Mouse (Mus musculus) liver, adult 2 months (tissue): ENCODE results near the gene Col23a1. TPM values are rescaled to one million over a fixed set of nuclear protein-coding genes. Genes with fewer than 3 reads are reported as not detected.

Source experiments
- DNase-seq: peaks from one replicate; pipeline ENCODE4 v3.0.0-alpha.2; 2011; ENCODE audit warnings: low read depth, low spot score; ENCODE audit errors: extremely low read depth
- H3K27ac ChIP-seq: fragments of 200-500 bp; replicated peaks from 2 replicates; pipeline ENCODE4 v1.5.1; 2012; ENCODE audit warnings: low read depth, mild to moderate bottlenecking, control low read depth, inconsistent platforms, low read length; ENCODE audit not compliant: insufficient read depth
- H3K27me3 ChIP-seq: fragments of 200-500 bp; 2 replicates; pipeline ENCODE4 v1.6.1; 2012; ENCODE audit warnings: mild to moderate bottlenecking, moderate library complexity, low read length, inconsistent platforms; ENCODE audit not compliant: control insufficient read depth, insufficient read depth
- H3K36me3 ChIP-seq: fragments of 200-500 bp; 2 replicates; pipeline ENCODE4 v1.6.1; 2012; ENCODE audit warnings: low read length, inconsistent platforms; ENCODE audit not compliant: control insufficient read depth, insufficient read depth
- H3K4me1 ChIP-seq: fragments of 200-500 bp; 2 replicates; pipeline ENCODE4 v1.6.1; 2011; ENCODE audit warnings: low read length; ENCODE audit not compliant: control insufficient read depth, insufficient read depth
- H3K4me3 ChIP-seq: fragments of 200-500 bp; 2 replicates; pipeline ENCODE4 v1.5.1; 2011; ENCODE audit warnings: low read depth, mild to moderate bottlenecking, control low read depth, low read length, moderate library complexity; ENCODE audit not compliant: insufficient read depth
- H3K79me2 ChIP-seq: fragments of 200-500 bp; 2 replicates; pipeline ENCODE4 v1.6.1; 2012; ENCODE audit warnings: inconsistent platforms, mild to moderate bottlenecking, low read length, moderate library complexity; ENCODE audit not compliant: control insufficient read depth, insufficient read depth
- H3K9ac ChIP-seq: fragments of 200-500 bp; 2 replicates; pipeline ENCODE4 v1.6.1; 2012; ENCODE audit warnings: low read depth, mild to moderate bottlenecking, control low read depth, inconsistent platforms, low read length
- CTCF ChIP-seq: fragments of 200-500 bp; IDR thresholded peaks from 2 replicates; pipeline ENCODE4 v1.5.1; 2011; ENCODE audit warnings: low read depth, low read length, control low read depth
- POLR2A ChIP-seq: fragments of 200-500 bp; IDR thresholded peaks from 2 replicates; pipeline ENCODE4 v1.6.1; 2011; ENCODE audit warnings: low read length, control low read depth; ENCODE audit not compliant: insufficient read depth; ENCODE audit errors: extremely low read depth
- WGBS: fragments of 180-500 bp; shearing (Covaris S2); methylation state at CpG from one replicate; pipeline ENCODE4 v1.1.7; 2018; 5-methylcytosine and 5-hydroxymethylcytosine counted together
- polyA plus RNA-seq: library from polyadenylated mRNA; depleted of rRNA; stranded (reverse); fragments of >200 nt; gene quantifications from 2 replicates; pipeline ENCODE4 v1.2.3, GENCODE M21; 2012
- total RNA-seq: library from RNA; depleted of rRNA; stranded (reverse); fragments of >200 nt; gene quantifications from 2 replicates; pipeline ENCODE4 v1.2.3, GENCODE M21; 2014

Col23a1 gene
- total and polyA plus RNA-seq, 2 experiments, result 0.05 to 0.09 TPM

- H3K4me1 ChIP-seq, result no peaks in the 10 kb centered on the region; the same call in none of the 2 replicates
- H3K9ac ChIP-seq, result no peak overlapping the region
- H3K27me3 ChIP-seq, result no peaks in the 10 kb centered on the region
- WGBS, result 87% methylated on average over 7 of the region's 7 CpGs
- no peak overlapping the region for H3K4me3 ChIP-seq
- H3K79me2 ChIP-seq, result no peaks in the 10 kb centered on the region
- DNase-seq, result no peak
- H3K36me3 ChIP-seq, result peaks cover 47% of the 10 kb centered on the region
- TF ChIP-seq POLR2A, result no peak
- TF ChIP-seq CTCF, result no peak
- no peak overlapping the region for H3K27ac ChIP-seq
Measured at GRCm38 (mm10) chr11:51591915-51592314, 302.2 kb downstream of the Col23a1 start.

GRCm38 (mm10) chr11:51593368-51593767, 303.6 kb downstream of the Col23a1 start:
- H3K27me3 ChIP-seq, result no peaks in the 10 kb centered on the region
- no peak overlapping the region for H3K4me3 ChIP-seq
- H3K36me3 ChIP-seq, result peaks cover 58% of the 10 kb centered on the region
- H3K9ac ChIP-seq, result no peak overlapping the region
- H3K4me1 ChIP-seq, result no peaks in the 10 kb centered on the region; the same call in none of the 2 replicates
- H3K79me2 ChIP-seq, result no peaks in the 10 kb centered on the region
- WGBS, result 90% methylated on average over 4 of the region's 4 CpGs
- H3K27ac ChIP-seq, result no peak overlapping the region
- DNase-seq, result no peak
- TF ChIP-seq CTCF, result no peak
- no peak for TF ChIP-seq POLR2A

GRCm38 (mm10) chr11:51593849-51594248, 304.1 kb downstream of the Col23a1 start:
- H3K27ac ChIP-seq, result no peak overlapping the region
- no peak for DNase-seq
- TF ChIP-seq CTCF (no peak), POLR2A (no peak)
- no peak overlapping the region for H3K9ac ChIP-seq
- 83% methylated on average over 6 of the region's 6 CpGs for WGBS
- H3K79me2 ChIP-seq, result no peaks in the 10 kb centered on the region
- H3K4me1 ChIP-seq, result no peaks in the 10 kb centered on the region; the same call in none of the 2 replicates
- H3K36me3 ChIP-seq, result peaks cover 63% of the 10 kb centered on the region
- no peak overlapping the region for H3K4me3 ChIP-seq
- no peaks in the 10 kb centered on the region for H3K27me3 ChIP-seq

DNA sequence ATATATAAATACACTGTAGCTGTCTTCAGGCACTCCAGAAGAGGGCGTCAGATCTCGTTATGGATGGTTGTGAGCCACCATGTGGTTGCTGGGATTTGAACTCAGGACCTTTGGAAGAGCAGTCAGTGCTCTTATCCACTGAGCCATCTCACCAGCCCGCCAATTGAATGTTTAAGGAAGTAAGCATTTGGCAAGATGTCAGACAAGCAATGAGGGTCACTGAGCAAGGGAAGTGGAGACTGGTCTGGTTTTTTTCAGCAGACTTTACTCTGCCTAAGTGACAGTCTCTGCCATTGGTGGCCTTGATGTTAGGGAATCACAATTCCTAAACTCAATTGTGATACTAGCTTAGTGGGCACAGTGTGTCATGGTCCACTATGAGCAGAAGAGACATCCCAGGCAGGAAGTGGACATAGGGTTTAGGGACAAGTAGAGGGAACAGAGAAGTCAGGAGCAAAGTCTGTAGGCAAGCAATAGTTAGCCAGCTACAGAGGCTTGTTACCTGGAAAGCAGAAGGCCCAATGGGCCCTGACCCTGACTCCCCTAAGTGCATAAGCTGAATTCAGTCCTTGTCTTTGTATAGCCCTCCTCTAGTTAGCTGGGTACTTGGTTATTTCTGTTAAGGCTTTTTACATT, 305.1 kb downstream of the Col23a1 start:
- no peak for TF ChIP-seq POLR2A
- TF ChIP-seq CTCF, result no peak
- Histone ChIP-seq H3K4me3 (no peak overlapping the region), H3K27ac (no peak overlapping the region), H3K79me2 (no peaks in the 10 kb centered on the region), H3K9ac (no peak overlapping the region), H3K4me1 (no peaks in the 10 kb centered on the region; the same call in none of the 2 replicates), H3K36me3 (peaks cover 73% of the 10 kb centered on the region), H3K27me3 (no peaks in the 10 kb centered on the region)
- 63% methylated on average over 3 of the region's 3 CpGs for WGBS
- no peak for DNase-seq

DNA sequence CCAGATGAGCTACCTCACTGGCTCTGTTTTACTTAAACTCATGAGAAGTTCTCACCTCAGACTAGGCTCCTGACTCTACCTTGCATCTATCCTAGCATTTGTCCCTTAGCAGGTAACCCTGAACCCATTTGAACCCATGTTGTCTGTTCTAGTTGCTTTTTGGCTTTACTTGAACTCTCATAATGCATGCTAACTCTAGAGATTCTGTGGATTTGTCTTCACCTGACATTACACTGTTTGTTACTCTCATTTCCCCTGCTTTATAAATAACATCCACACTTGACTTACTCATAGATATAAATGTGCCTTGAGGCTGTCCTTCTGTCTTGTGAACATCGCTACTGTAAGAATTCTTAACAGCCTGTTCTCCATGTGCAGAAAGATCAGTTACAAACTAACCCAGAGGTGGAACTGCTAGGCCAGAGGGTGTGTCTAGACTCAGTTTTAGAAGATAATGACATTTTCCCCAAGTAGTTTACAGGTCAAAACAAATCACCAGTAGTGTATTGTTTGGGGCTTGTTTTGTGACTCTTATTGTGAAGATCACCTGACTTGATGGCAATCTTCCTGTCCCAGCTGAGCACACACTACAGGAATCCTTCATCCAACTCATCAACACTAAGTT, 305.9 kb downstream of the Col23a1 start:
- H3K9ac ChIP-seq, result no peak overlapping the region
- H3K36me3 ChIP-seq, result peaks cover 80% of the 10 kb centered on the region
- H3K4me1 ChIP-seq, result no peaks in the 10 kb centered on the region; the same call in none of the 2 replicates
- H3K4me3 ChIP-seq, result no peak overlapping the region
- no peaks in the 10 kb centered on the region for H3K79me2 ChIP-seq
- TF ChIP-seq POLR2A (no peak), CTCF (no peak)
- H3K27ac ChIP-seq, result no peak overlapping the region
- DNase-seq, result no peak
- H3K27me3 ChIP-seq, result no peaks in the 10 kb centered on the region
- 92% methylated on average over 1 of the region's 1 CpGs for WGBS

GRCm38 (mm10) chr11:51597553-51597952, 307.8 kb downstream of the Col23a1 start:
- H3K4me3 ChIP-seq, result no peak overlapping the region
- no peak for DNase-seq
- H3K4me1 ChIP-seq, result no peaks in the 10 kb centered on the region; the same call in none of the 2 replicates
- peaks cover 86% of the 10 kb centered on the region for H3K36me3 ChIP-seq
- H3K27ac ChIP-seq, result no peak overlapping the region
- H3K9ac ChIP-seq, result no peak overlapping the region
- TF ChIP-seq CTCF (no peak), POLR2A (no peak)
- no peaks in the 10 kb centered on the region for H3K27me3 ChIP-seq
- no peaks in the 10 kb centered on the region for H3K79me2 ChIP-seq
- WGBS, result 81% methylated on average over 2 of the region's 2 CpGs
